Mouse (Mus musculus) adipocyte (in vitro differentiated cells): Measurements from ENCODE around the gene Rab31.

ENCODE experiments used
- DNase-seq: peaks from one replicate; pipeline ENCODE4 v3.0.0-alpha.2; 2016; ENCODE audit warnings: low spot score

The Rab31 gene

DNA sequence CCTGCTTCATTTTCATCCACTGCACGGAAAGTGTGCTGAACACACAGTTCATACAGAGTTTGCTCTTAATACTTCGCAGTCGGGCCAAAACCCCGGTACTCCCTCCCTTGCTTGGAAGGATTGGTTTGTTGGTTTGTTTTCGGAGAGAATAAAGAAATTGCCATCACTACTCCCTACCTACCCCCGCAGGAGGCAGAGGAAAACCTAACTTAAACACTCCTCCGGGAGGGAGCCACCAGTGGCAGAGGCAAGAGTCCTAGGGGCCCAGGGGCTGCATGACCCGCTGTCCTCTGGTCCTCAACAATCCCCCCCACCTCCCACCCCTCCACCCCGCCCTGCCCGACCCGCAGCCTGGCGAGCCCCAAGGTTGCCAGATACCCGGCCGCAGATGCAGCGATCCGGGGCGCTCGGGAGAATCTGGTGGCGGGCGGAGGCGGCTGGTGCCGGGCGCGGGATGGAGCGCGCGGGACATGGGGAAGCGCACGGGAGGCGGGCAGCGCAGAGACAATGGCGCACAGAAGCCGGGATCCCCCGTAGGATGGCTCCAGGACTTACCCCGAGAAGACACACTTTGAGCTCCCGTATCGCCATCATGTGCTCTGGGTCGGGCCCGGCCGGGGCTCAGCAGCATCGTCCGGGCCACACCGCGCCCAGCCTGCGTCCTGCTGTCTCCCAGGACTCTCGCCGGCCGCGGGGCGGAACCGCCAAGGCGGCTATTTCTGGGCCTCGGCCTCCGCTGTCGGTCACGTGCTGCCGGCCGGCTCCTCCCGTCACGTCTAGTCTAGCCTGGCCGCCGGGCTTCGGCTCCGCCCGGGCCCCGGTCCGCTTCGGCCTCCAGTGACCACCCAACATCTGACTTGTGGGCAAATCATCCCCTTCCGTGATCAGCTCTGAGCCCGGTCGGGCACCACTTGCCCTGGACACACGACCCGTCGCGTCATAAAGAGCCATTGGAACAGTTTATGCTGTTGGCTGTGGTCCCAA, at the start of gene Rab31:
Gene Rab31 (minus strand): TSS at position 802 of the 984 bp plus-strand sequence.
- DNase-seq: peak; percentile 74

- DNase-seq: no peak
Observed at GRCm38 (mm10) chr17:65820197-65820596, 47.6 kb upstream of the Rab31 start.

GRCm38 (mm10) chr17:65813763-65814162, 41.2 kb upstream of the Rab31 start:
- no peak for DNase-seq

- no peak for DNase-seq
Observed at GRCm38 (mm10) chr17:65811032-65811431, 38.5 kb upstream of the Rab31 start.

DNA sequence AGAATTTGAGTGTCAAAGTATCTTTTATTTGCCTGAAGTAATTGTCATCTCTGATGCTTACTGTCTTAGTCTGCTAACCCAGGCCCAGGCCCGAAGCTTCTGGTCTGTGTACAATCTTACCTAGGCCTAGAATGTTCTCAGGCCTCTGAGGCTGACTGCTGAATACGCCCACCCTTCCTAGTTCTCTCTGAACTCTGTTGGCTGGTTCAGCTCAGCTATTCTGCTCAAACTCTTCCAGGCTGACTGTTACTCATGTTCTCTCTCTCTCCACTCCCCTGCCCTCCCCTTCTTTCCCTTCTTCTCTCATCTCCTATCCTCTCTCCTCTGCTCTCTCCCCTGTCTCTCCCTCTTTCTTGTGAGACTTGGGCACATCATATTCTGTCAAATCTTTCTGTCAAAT, 33.9 kb upstream of the Rab31 start:
- no peak for DNase-seq

GRCm38 (mm10) chr17:65805966-65806365, 33.4 kb upstream of the Rab31 start:
- no peak for DNase-seq

GRCm38 (mm10) chr17:65802026-65802425, 29.5 kb upstream of the Rab31 start:
- no peak for DNase-seq

- no peak for DNase-seq
Observed at GRCm38 (mm10) chr17:65800451-65800850, 27.9 kb upstream of the Rab31 start.

DNA sequence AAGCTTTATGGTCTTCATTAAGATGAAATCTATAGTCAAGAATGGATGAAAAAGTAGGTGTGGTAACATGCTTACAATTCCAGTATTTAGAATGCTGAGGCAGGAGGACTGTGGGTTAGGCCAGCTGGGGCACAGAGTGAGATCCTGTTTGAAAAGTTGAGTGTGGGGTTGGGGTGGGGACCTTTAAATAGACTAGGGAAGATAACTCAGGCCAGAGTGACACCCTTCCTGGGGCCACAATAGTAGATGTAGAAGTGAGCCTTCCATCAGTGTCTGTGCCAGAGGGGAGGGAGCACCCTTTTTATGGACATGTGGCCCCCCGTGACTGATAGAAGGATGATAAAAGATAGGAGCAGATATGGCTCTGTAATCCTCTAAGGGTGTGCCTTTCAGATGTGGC, 26.8 kb upstream of the Rab31 start:
- DNase-seq: no peak

DNA sequence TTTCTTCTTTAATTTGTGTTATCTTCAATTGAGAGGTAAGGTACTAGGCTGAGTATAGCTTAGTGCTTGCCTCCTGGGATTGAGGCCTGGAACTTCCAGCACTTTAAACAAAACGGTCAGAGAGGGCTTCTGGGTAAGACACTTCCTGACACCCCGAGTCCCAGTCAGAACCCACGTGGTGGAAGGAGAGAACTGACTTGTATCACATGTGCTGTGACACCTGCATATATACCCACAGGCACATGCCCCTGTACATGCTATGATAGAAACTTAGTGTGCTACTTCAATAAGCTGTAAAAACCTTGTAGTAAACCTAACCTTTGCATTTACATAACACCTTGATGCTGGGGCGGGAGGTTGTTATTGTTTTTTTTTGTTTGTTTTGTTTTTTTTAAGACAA, 25.9 kb upstream of the Rab31 start:
- no peak for DNase-seq

DNA sequence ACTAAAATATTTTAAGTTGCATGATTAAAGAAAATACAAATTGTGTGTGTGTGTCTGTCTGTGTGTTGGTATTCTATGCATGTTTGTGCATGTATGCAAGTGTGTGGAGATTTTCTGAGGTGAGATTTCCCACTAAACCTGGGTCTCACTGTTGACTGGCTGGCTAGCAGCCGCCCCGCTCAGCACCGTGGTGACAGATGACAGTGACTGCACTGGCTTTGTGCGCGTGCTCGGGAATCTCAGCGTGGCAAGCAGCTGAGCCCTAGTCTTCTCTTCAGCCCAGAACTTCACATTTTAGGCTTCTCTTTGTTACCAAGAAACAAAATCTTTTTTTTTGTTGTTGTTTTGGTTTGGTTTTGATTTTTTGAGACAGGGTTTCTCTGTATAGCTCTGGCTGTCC, 23.5 kb upstream of the Rab31 start:
- no peak for DNase-seq

GRCm38 (mm10) chr17:65794096-65794850, 21.7 kb upstream of the Rab31 start:
- DNase-seq: no peak

GRCm38 (mm10) chr17:65793307-65793930, 20.9 kb upstream of the Rab31 start:
- no peak for DNase-seq

- no peak for DNase-seq
Observed at GRCm38 (mm10) chr17:65791161-65791560, 18.6 kb upstream of the Rab31 start.

GRCm38 (mm10) chr17:65789576-65789975, 17.0 kb upstream of the Rab31 start:
- no peak for DNase-seq

DNA sequence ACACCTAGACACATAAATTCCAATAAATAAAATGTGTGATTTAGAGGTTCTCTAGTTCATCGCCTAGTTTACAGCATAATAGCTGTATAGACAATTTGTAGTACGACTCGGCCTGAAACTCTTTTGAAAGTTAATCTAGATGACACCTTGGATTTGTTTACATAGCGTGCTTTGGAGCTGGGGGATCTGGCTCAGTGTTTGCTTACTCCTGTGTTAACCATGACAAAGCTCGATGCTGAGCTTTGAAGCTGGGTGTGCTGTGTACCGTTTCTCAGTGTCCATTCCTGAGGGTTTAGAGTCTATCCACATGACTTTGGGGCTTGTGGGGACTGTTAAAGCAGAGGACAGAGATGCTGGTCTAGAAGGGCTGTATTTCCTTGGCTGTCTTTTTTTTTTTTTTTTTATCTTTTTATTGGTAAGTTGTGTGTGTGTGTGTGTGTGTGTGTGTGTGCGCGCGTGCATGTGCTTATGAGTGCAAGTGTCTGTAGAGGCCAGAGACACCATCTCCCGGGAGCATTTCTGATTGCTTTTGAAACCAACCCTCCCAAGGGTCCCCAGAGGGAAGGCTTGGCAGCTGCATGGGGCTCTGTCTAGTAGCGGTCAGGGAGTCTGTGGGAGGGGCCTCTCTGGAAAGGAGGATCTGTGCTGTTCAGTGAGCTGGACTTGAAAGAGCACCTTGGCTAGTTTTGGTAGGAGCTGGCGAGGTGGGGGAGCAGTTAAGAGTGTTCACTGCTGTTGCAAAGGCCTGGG, 16.2 kb upstream of the Rab31 start:
- peak; percentile 62 for DNase-seq

GRCm38 (mm10) chr17:65787261-65787660, 14.7 kb upstream of the Rab31 start:
- no peak for DNase-seq

- no peak for DNase-seq
Observed at GRCm38 (mm10) chr17:65786225-65786624, 13.7 kb upstream of the Rab31 start.

GRCm38 (mm10) chr17:65785707-65786106, 13.2 kb upstream of the Rab31 start:
- DNase-seq: no peak

- peak; percentile 47 for DNase-seq
Observed at GRCm38 (mm10) chr17:65784610-65785140, 12.1 kb upstream of the Rab31 start.
